Mouse (Mus musculus) heart, embryonic 12.5 days (tissue): Measurements from ENCODE around the gene Crnkl1. TPM values are rescaled to one million over a fixed set of nuclear protein-coding genes. Genes with fewer than 3 reads are reported as not detected.

Source experiments
- ATAC-seq: fragments of 200-750 bp; cut with Nextera tagmentation; 2 replicates; pipeline ENCODE4 v1.8.0; 2017; ENCODE audit warnings: moderate TSS enrichment, moderate library complexity; ENCODE audit not compliant: insufficient number of reproducible peaks, low FRiP score
- H3K27ac ChIP-seq: fragments of 300-500 bp; sonication (generic); 2 replicates; pipeline ENCODE4 v1.5.1; 2016; ENCODE audit warnings: mild to moderate bottlenecking, moderate library complexity; ENCODE audit not compliant: poor library complexity, severe bottlenecking
- H3K27me3 ChIP-seq: fragments of 300-500 bp; sonication (generic); replicated peaks from 2 replicates; pipeline ENCODE4 v1.6.1; 2016; ENCODE audit warnings: mild to moderate bottlenecking, moderate library complexity
- H3K36me3 ChIP-seq: fragments of 300-500 bp; sonication (generic); 2 replicates; pipeline ENCODE4 v1.6.1; 2016; ENCODE audit warnings: mild to moderate bottlenecking, moderate library complexity
- H3K4me1 ChIP-seq: fragments of 300-500 bp; sonication (generic); replicated peaks from 2 replicates; pipeline ENCODE4 v1.6.1; 2016; ENCODE audit warnings: mild to moderate bottlenecking
- H3K4me2 ChIP-seq: fragments of 300-500 bp; sonication (generic); 2 replicates; pipeline ENCODE4 v1.6.1; 2016; ENCODE audit warnings: mild to moderate bottlenecking, moderate library complexity
- H3K4me3 ChIP-seq: fragments of 300-500 bp; sonication (generic); 2 replicates; pipeline ENCODE4 v1.5.1; 2016; ENCODE audit warnings: mild to moderate bottlenecking
- H3K9ac ChIP-seq: fragments of 300-500 bp; sonication (generic); 2 replicates; pipeline ENCODE4 v1.6.1; 2016; ENCODE audit warnings: mild to moderate bottlenecking, moderate library complexity
- H3K9me3 ChIP-seq: fragments of 300-500 bp; sonication (generic); replicated peaks from 2 replicates; pipeline ENCODE4 v1.6.1; 2016; ENCODE audit warnings: mild to moderate bottlenecking, moderate library complexity
- WGBS: fragments of 180-500 bp; shearing (Covaris S2); methylation state at CpG from one replicate; pipeline ENCODE4 v1.1.7; 2016; 5-methylcytosine and 5-hydroxymethylcytosine counted together
- microRNA-seq: library from miRNA; unstranded; fragments of <30 nt; microRNA quantifications from one replicate; pipeline ENCODE4, GENCODE M21; 2017
- polyA plus RNA-seq: library from polyadenylated mRNA; unstranded; fragments of >200 nt; fragmentation: Nextera tagmentation; extraction: Ambion mirVana; gene quantifications from 2 replicates; pipeline ENCODE4 v1.2.1, GENCODE M21; 2016

The Crnkl1 gene
- polyA plus RNA-seq, 1 experiment from 2014 or later = 19.8 TPM

DNA sequence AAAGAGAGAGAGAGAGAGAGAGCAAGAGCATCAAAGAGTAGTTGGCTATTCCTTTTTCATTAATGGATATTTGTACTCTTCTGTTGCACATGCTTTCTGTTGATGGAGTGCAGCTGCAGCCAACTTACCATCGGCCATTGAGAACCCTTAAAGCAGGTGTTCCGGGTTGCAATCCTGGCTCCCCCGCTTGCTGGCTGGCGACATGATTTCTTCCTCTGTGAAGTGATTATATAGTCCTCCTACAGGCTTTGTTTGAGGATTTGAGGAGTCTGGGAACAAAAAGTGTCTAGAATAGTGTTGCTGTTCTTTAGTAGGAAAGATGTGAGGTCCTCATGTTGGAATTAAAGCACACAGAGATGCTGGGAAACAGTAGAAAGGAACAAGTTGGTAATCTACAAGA, 63.5 kb downstream of the Crnkl1 start:
- Histone ChIP-seq H3K9ac (no peak overlapping the region), H3K4me2 (no peak overlapping the region), H3K9me3 (peaks cover 3% of the 10 kb centered on the region; the same call in 1 of the 2 replicates), H3K4me3 (no peak overlapping the region), H3K27ac (no peak overlapping the region), H3K4me1 (peaks cover 7% of the 10 kb centered on the region; the same call in 1 of the 2 replicates), H3K36me3 (peaks cover 31% of the 10 kb centered on the region), H3K27me3 (no peaks in the 10 kb centered on the region)
- ATAC-seq = no peak
- WGBS = 82% methylated on average over 4 of the region's 4 CpGs

Small RNAs within 50 kb of the gene (microRNA-seq; reads per million reads assigned to microRNA genes)
- not detected for gene Gm25026

Other genes with a start within 250 kb of the Crnkl1 start
- gene Naa20, start 32.9 kb downstream of the Crnkl1 start, polyA plus RNA-seq = 164 and 166 TPM in 2 replicates
- 0.59 and 1.0 TPM in 2 replicates for gene Cfap61, start 230 bp downstream of the Crnkl1 start, polyA plus RNA-seq